Mouse (Mus musculus) layer of hippocampus, adult 8-10 months (tissue): ENCODE measurements around the gene Wasl. TPM values are rescaled to one million over a fixed set of nuclear protein-coding genes. Genes with fewer than 3 reads are reported as not detected.

ENCODE experiments used
- DNase-seq, 2 experiments: peaks; one replicate each; pipeline ENCODE4 v3.0.0; 2022; ENCODE audit warnings: low spot score in 2 of 2
- total RNA-seq, 4 experiments: library from RNA; stranded (reverse); gene quantifications; 2 replicates each; pipeline ENCODE4 v1.2.4; 2022

Wasl gene
- total RNA-seq = 100 to 1,000 TPM; 112 to 126 (median 122) TPM

- DNase-seq = peak; percentile 98
These were observed at the start of gene Wasl for GRCm38 (mm10) chr6:24664867-24665458. TSS of gene Wasl (minus strand) at chr6:24665009.

- DNase-seq = no peak
These were observed 42.7 kb upstream of the Wasl start for GRCm38 (mm10) chr6:24707499-24707898.

GRCm38 (mm10) chr6:24707090-24707489 is 42.3 kb upstream of the Wasl start:
- DNase-seq = no peak

GRCm38 (mm10) chr6:24697216-24697615 is 32.4 kb upstream of the Wasl start:
- no peak for DNase-seq

- DNase-seq = no peak
These were observed 31.3 kb upstream of the Wasl start for GRCm38 (mm10) chr6:24696117-24696516.

GRCm38 (mm10) chr6:24694455-24695410 is 29.9 kb upstream of the Wasl start:
- DNase-seq = no peak

- DNase-seq = peak; percentile 15 to 42
These were observed 23.1 kb upstream of the Wasl start for GRCm38 (mm10) chr6:24687871-24688270.

- no peak for DNase-seq
These were observed 18.3 kb upstream of the Wasl start for GRCm38 (mm10) chr6:24683113-24683512.

- DNase-seq = no peak
These were observed 3.0 kb upstream of the Wasl start for GRCm38 (mm10) chr6:24667829-24668228.

- no peak for DNase-seq
These were observed 1.4 kb upstream of the Wasl start for GRCm38 (mm10) chr6:24666248-24666647.

GRCm38 (mm10) chr6:24664133-24664866 is 509 bp downstream of the Wasl start:
- DNase-seq = peak; percentile 15 to 29

- peak in 1 of 2 experiments; percentile 16 for DNase-seq
These were observed 1.3 kb downstream of the Wasl start for GRCm38 (mm10) chr6:24663196-24664132.

- no peak for DNase-seq
These were observed 2.3 kb downstream of the Wasl start for GRCm38 (mm10) chr6:24662483-24662882.

GRCm38 (mm10) chr6:24661879-24662278 is 2.9 kb downstream of the Wasl start:
- DNase-seq = no peak

GRCm38 (mm10) chr6:24657647-24658387 is 7.0 kb downstream of the Wasl start:
- DNase-seq = no peak

- no peak for DNase-seq
These were observed 8.7 kb downstream of the Wasl start for GRCm38 (mm10) chr6:24656094-24656493.

GRCm38 (mm10) chr6:24651538-24651937 is 13.3 kb downstream of the Wasl start:
- no peak for DNase-seq

- no peak for DNase-seq
These were observed 14.1 kb downstream of the Wasl start for GRCm38 (mm10) chr6:24650719-24651118.

GRCm38 (mm10) chr6:24648403-24648802 is 16.4 kb downstream of the Wasl start:
- no peak for DNase-seq

- no peak for DNase-seq
These were observed 17.6 kb downstream of the Wasl start for GRCm38 (mm10) chr6:24647103-24647691.
